Mouse (Mus musculus) MEL (cell line): ENCODE measurements around the gene Mrpl2. TPM values are rescaled to one million over a fixed set of nuclear protein-coding genes. Genes with fewer than 3 reads are reported as not detected.

Source experiments
- DNase-seq: peaks from one replicate; pipeline ENCODE4 v3.0.0; 2011; ENCODE audit warnings: low read depth, low spot score
- H3K27ac ChIP-seq: 2 replicates; pipeline ENCODE4 v1.5.1; 2012; ENCODE audit warnings: low read depth, mild to moderate bottlenecking, control low read depth, low read length, moderate library complexity; ENCODE audit not compliant: control insufficient read depth
- H3K27me3 ChIP-seq, 2 experiments: fragments of 150-350 bp in 1 of 2; sonication (generic) in 1 of 2; 2 replicates each; pipeline ENCODE4 v1.6.1; 2012; ENCODE audit warnings: low read length in 2 of 2, mild to moderate bottlenecking in 2 of 2, improper control_type of control experiment in 1 of 2, moderate library complexity in 1 of 2; ENCODE audit not compliant: insufficient read depth in 2 of 2, control insufficient read depth in 1 of 2
- H3K36me3 ChIP-seq, 2 experiments: 2 replicates each; pipeline ENCODE4 v1.6.1; 2012 to 2014; ENCODE audit warnings: low read length in 2 of 2, improper control_type of control experiment in 1 of 2, inconsistent platforms in 1 of 2, mild to moderate bottlenecking in 1 of 2; ENCODE audit not compliant: insufficient read depth in 2 of 2, control insufficient read depth in 1 of 2
- H3K4me1 ChIP-seq, 2 experiments: fragments of 150-350 bp in 1 of 2; sonication (generic) in 1 of 2; 2 replicates each; pipeline ENCODE4 v1.6.1; 2012; ENCODE audit warnings: low read length in 2 of 2, improper control_type of control experiment in 1 of 2, mild to moderate bottlenecking in 1 of 2; ENCODE audit not compliant: insufficient read depth in 2 of 2, control insufficient read depth in 1 of 2
- H3K4me3 ChIP-seq, 2 experiments: fragments of 150-350 bp in 1 of 2; sonication (generic) in 1 of 2; 2 replicates each; pipeline ENCODE4 v1.5.1; 2012; ENCODE audit warnings: low read depth in 2 of 2, low read length in 2 of 2, mild to moderate bottlenecking in 2 of 2, moderate library complexity in 2 of 2, control low read depth in 1 of 2, improper control_type of control experiment in 1 of 2; ENCODE audit not compliant: control insufficient read depth in 1 of 2, insufficient read depth in 1 of 2
- H3K79me2 ChIP-seq: 2 replicates; pipeline ENCODE4 v1.6.1; 2012; ENCODE audit warnings: mild to moderate bottlenecking, low read length, moderate library complexity; ENCODE audit not compliant: control insufficient read depth, poor library complexity, insufficient read depth
- H3K9ac ChIP-seq: 2 replicates; pipeline ENCODE4 v1.6.1; 2012; ENCODE audit warnings: low read depth, mild to moderate bottlenecking, control low read depth, low read length, moderate library complexity; ENCODE audit not compliant: control insufficient read depth, poor library complexity, severe bottlenecking
- H3K9me3 ChIP-seq: fragments of 150-350 bp; sonication (generic); replicated peaks from 2 replicates; pipeline ENCODE4 v1.6.1; 2012; ENCODE audit warnings: mild to moderate bottlenecking, low read length, improper control_type of control experiment, moderate library complexity; ENCODE audit not compliant: insufficient read depth
- BHLHE40 ChIP-seq: IDR thresholded peaks from 2 replicates; pipeline ENCODE4 v1.6.1; 2012; ENCODE audit warnings: low read depth, mild to moderate bottlenecking, inconsistent platforms, low read length, improper control_type of control experiment, borderline replicate concordance
- CHD1 ChIP-seq: IDR thresholded peaks from 2 replicates; pipeline ENCODE4 v1.6.1; 2012; ENCODE audit warnings: low read depth, mild to moderate bottlenecking, inconsistent platforms, low read length, improper control_type of control experiment
- CHD2 ChIP-seq: IDR thresholded peaks from 2 replicates; pipeline ENCODE4 v1.6.1; 2011; ENCODE audit warnings: low read length, improper control_type of control experiment
- EP300 ChIP-seq, 2 experiments: IDR thresholded peaks; 2 replicates each; pipeline ENCODE4 v1.6.1; 2011; ENCODE audit warnings: improper control_type of control experiment in 2 of 2, low read length in 2 of 2, low read depth in 1 of 2, mild to moderate bottlenecking in 1 of 2
- ETS1 ChIP-seq: IDR thresholded peaks from 2 replicates; pipeline ENCODE4 v1.6.1; 2012; ENCODE audit warnings: low read depth, mild to moderate bottlenecking, inconsistent platforms, low read length, improper control_type of control experiment, moderate library complexity
- GABPA ChIP-seq: IDR thresholded peaks from 2 replicates; pipeline ENCODE4 v1.6.1; 2012; ENCODE audit warnings: low read depth, mild to moderate bottlenecking, inconsistent platforms, low read length, improper control_type of control experiment, moderate library complexity
- GATA1 ChIP-seq: IDR thresholded peaks from 2 replicates; pipeline ENCODE4 v1.6.1; 2011; ENCODE audit warnings: low read depth, low read length, improper control_type of control experiment
- KAT2A ChIP-seq: conservative IDR thresholded peaks from 2 replicates; pipeline ENCODE4 v1.6.1; 2012; ENCODE audit warnings: low read depth, low read length, improper control_type of control experiment, inconsistent platforms
- MAFK ChIP-seq: IDR thresholded peaks from 2 replicates; pipeline ENCODE4 v1.6.1; 2011; ENCODE audit warnings: low read depth, mild to moderate bottlenecking, low read length, improper control_type of control experiment, borderline replicate concordance
- MAX ChIP-seq: IDR thresholded peaks from 2 replicates; pipeline ENCODE4 v1.6.1; 2011; ENCODE audit warnings: low read length, improper control_type of control experiment
- MEF2A ChIP-seq: IDR thresholded peaks from 2 replicates; pipeline ENCODE4 v1.6.1; 2014; ENCODE audit warnings: low read depth, mild to moderate bottlenecking, inconsistent platforms, low read length, improper control_type of control experiment; ENCODE audit not compliant: poor library complexity, insufficient replicate concordance, severe bottlenecking; ENCODE audit errors: extremely low read depth
- NELFE ChIP-seq: IDR thresholded peaks from 2 replicates; pipeline ENCODE4 v1.6.1; 2011; ENCODE audit warnings: low read depth, low read length, improper control_type of control experiment
- NRF1 ChIP-seq: IDR thresholded peaks from 2 replicates; pipeline ENCODE4 v1.6.1; 2014; ENCODE audit warnings: low read depth, mild to moderate bottlenecking, inconsistent platforms, low read length, improper control_type of control experiment, moderate library complexity; ENCODE audit not compliant: poor library complexity, insufficient read depth, severe bottlenecking
- POLR2A ChIP-seq, 2 experiments: IDR thresholded peaks; 2 replicates each; pipeline ENCODE4 v1.6.1; 2011 to 2012; ENCODE audit warnings: low read length in 2 of 2, mild to moderate bottlenecking in 2 of 2, control low read depth in 1 of 2, improper control_type of control experiment in 1 of 2, low read depth in 1 of 2, moderate library complexity in 1 of 2; ENCODE audit not compliant: control insufficient read depth in 1 of 2, insufficient read depth in 1 of 2, poor library complexity in 1 of 2
- POLR2AphosphoS2 ChIP-seq: IDR thresholded peaks from 2 replicates; pipeline ENCODE4 v1.6.1; 2011; ENCODE audit warnings: low read length, improper control_type of control experiment
- POLR2AphosphoS5 ChIP-seq: IDR thresholded peaks from 2 replicates; pipeline ENCODE4 v1.6.1; 2012; ENCODE audit warnings: low read depth, borderline replicate concordance, mild to moderate bottlenecking, inconsistent platforms, low read length, moderate library complexity, mixed read lengths
- RAD21 ChIP-seq: IDR thresholded peaks from 2 replicates; pipeline ENCODE4 v1.6.1; 2011; ENCODE audit warnings: mild to moderate bottlenecking, low read depth, low read length, improper control_type of control experiment
- RCOR1 ChIP-seq: IDR thresholded peaks from 2 replicates; pipeline ENCODE4 v1.6.1; 2012; ENCODE audit warnings: low read depth, mild to moderate bottlenecking, inconsistent platforms, low read length, improper control_type of control experiment
- TAL1 ChIP-seq: IDR thresholded peaks from 2 replicates; pipeline ENCODE4 v1.6.1; 2012; ENCODE audit warnings: mild to moderate bottlenecking, inconsistent platforms, low read length, moderate library complexity, mixed read lengths
- TBP ChIP-seq: IDR thresholded peaks from 2 replicates; pipeline ENCODE4 v1.8.0; 2011; ENCODE audit warnings: low read depth, low read length, improper control_type of control experiment
- TCF12 ChIP-seq: IDR thresholded peaks from 2 replicates; pipeline ENCODE4 v1.6.1; 2014; ENCODE audit warnings: low read depth, mild to moderate bottlenecking, inconsistent platforms, low read length, improper control_type of control experiment, moderate library complexity
- USF1 ChIP-seq: IDR thresholded peaks from 2 replicates; pipeline ENCODE4 v1.6.1; 2014; ENCODE audit warnings: low read depth, mild to moderate bottlenecking, inconsistent platforms, low read length, improper control_type of control experiment, moderate library complexity
- USF2 ChIP-seq, 2 experiments: IDR thresholded peaks; 2 replicates each; pipeline ENCODE4 v1.6.1; 2011 to 2012; ENCODE audit warnings: improper control_type of control experiment in 2 of 2, low read length in 2 of 2, borderline replicate concordance in 1 of 2, inconsistent platforms in 1 of 2, low read depth in 1 of 2, mild to moderate bottlenecking in 1 of 2; ENCODE audit not compliant: insufficient read depth in 1 of 2
- ZKSCAN1 ChIP-seq: IDR thresholded peaks from 2 replicates; pipeline ENCODE4 v1.6.1; 2012; ENCODE audit warnings: low read depth, mild to moderate bottlenecking, inconsistent platforms, low read length, improper control_type of control experiment, moderate library complexity
- ZNF384 ChIP-seq: IDR thresholded peaks from 2 replicates; pipeline ENCODE4 v1.6.1; 2012; ENCODE audit warnings: low read depth, mild to moderate bottlenecking, inconsistent platforms, low read length, improper control_type of control experiment
- polyA plus RNA-seq, 2 experiments: library from polyadenylated mRNA; stranded (reverse) in 1 of 2; unstranded in 1 of 2; fragments of >175 nt in 1 of 2; fragments of >200 nt in 1 of 2; gene quantifications; 2 replicates each; pipeline versions ENCODE4 v1.2.1 to v1.2.4; 2012; ENCODE audit warnings: low replicate concordance in 2 of 2, low read depth in 1 of 2; ENCODE audit not compliant: insufficient read length in 2 of 2, insufficient read depth in 1 of 2, missing spikeins in 1 of 2
- total RNA-seq: library from RNA; depleted of rRNA; stranded (reverse); fragments of 300-350 nt; gene quantifications from 2 replicates; pipeline ENCODE4 v1.2.3, GENCODE M21; 2012

Gene Mrpl2
- total and polyA plus RNA-seq, 3 experiments: 207 to 237 TPM; not detected in 1

- peak overlapping the region; percentile 78 to 99 for H3K4me3 ChIP-seq
- no peak overlapping the region for H3K27ac ChIP-seq
- no peaks in the 10 kb centered on the region for H3K9me3 ChIP-seq
- H3K27me3 ChIP-seq: no peaks in the 10 kb centered on the region
- no peak for DNase-seq
- peaks cover 6 to 10% of the 10 kb centered on the region in 2 experiments; a peak in 3 of 4 replicates for H3K4me1 ChIP-seq
- H3K79me2 ChIP-seq: peaks cover 15% of the 10 kb centered on the region
- no peak for TF ChIP-seq EP300 (IDR thresholded peaks at IDR 0.05; ENCODE audit: low read depth in 1 of 2, low read length in 2 of 2)
- no peak for TF ChIP-seq BHLHE40
- TF ChIP-seq TBP: no peak
- no peak for TF ChIP-seq NELFE
- TF ChIP-seq MAFK: no peak
- TF ChIP-seq GATA1: no peak
- TF ChIP-seq POLR2AphosphoS2: no peak
- no peak for TF ChIP-seq ZNF384
- TF ChIP-seq USF1: no peak
- no peak for TF ChIP-seq CHD2
- no peak; a peak in 1 of 4 replicates for TF ChIP-seq POLR2A (IDR thresholded peaks at IDR 0.05; ENCODE audit: control insufficient read depth in 1 of 2, insufficient read depth in 1 of 2, low read depth in 1 of 2, low read length in 2 of 2, poor library complexity in 1 of 2)
- TF ChIP-seq ETS1: no peak
- no peak for TF ChIP-seq RCOR1
- no peak for TF ChIP-seq TAL1
- no peak for TF ChIP-seq RAD21
- TF ChIP-seq MEF2A: no peak
- no peak for TF ChIP-seq KAT2A
- TF ChIP-seq GABPA: no peak
- no peak for TF ChIP-seq CHD1
- peak overlapping the region; percentile 83 for H3K9ac ChIP-seq
- peaks cover 0 to 7% of the 10 kb centered on the region in 2 experiments; a peak in 2 of 4 replicates for H3K36me3 ChIP-seq
These were observed 5.3 kb downstream of the Mrpl2 start for GRCm38 (mm10) chr17:46651292-46651691.

GRCm38 (mm10) chr17:46651755-46652547, 5.9 kb downstream of the Mrpl2 start:
- Histone ChIP-seq H3K9me3 (no peaks in the 10 kb centered on the region), H3K27ac (no peak overlapping the region), H3K27me3 (no peaks in the 10 kb centered on the region), H3K9ac (no peak overlapping the region), H3K36me3 (peaks cover 0 to 4% of the 10 kb centered on the region in 2 experiments; a peak in 2 of 4 replicates), H3K4me1 (peaks cover 6 to 8% of the 10 kb centered on the region in 2 experiments; a peak in 3 of 4 replicates), H3K4me3 (no peak overlapping the region), H3K79me2 (peaks cover 11% of the 10 kb centered on the region)
- no peak for TF ChIP-seq CHD2
- no peak for TF ChIP-seq TCF12
- TF ChIP-seq NRF1: no peak
- no peak for TF ChIP-seq POLR2AphosphoS5
- TF ChIP-seq ETS1: no peak
- no peak for TF ChIP-seq CHD1
- TF ChIP-seq KAT2A: no peak
- no peak for TF ChIP-seq TAL1
- no peak for TF ChIP-seq MAFK
- TF ChIP-seq POLR2A (IDR thresholded peaks at IDR 0.05; ENCODE audit: control insufficient read depth in 1 of 2, insufficient read depth in 1 of 2, low read depth in 1 of 2, low read length in 2 of 2, poor library complexity in 1 of 2): no peak
- no peak for TF ChIP-seq ZNF384
- TF ChIP-seq TBP: no peak
- no peak for TF ChIP-seq ZKSCAN1
- no peak for TF ChIP-seq MAX
- no peak for TF ChIP-seq USF2 (IDR thresholded peaks at IDR 0.05; ENCODE audit: borderline replicate concordance in 1 of 2, insufficient read depth in 1 of 2, low read depth in 1 of 2, low read length in 2 of 2)
- DNase-seq: no peak
